In the genomic region with DNA sequence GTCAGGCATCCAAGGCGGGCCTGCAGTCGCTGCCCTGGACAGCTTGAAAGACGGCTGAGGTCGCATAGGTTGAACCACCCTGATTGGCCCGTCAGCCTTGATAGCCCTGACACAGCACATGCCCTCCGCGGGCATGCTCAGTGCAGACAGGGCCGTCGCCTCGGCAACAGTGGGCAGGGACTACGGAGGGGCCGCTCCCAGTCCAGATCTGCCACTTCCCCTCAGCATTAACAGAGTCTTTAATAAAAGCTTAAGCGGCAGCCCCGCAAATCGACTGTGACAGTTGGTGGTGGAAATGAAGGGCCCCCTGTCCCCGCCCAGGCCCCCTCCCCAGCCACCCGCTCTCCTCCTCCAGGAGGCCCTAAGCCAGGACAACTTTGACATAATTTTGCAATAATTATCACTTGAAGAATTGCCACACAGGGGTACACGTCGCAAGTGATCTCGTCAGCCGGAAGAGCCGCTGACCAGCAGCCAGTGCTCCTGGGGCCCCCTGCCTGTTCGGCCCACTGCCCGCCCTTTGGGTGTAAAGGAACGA, we compare ENCODE assay signal across 7 mouse cellular contexts.
DNase-seq lines count a peak whose midpoint lies in the region; ATAC-seq and TF ChIP-seq lines count a peak whose summit lies in the region.

No protein-coding gene starts in this region.

- no peak overlapping the region for H3K4me2 ChIP-seq in CH12.LX (ENCODE audit: insufficient read depth, low read depth, poor library complexity, severe bottlenecking)
- peak overlapping the region; percentile 42 for H3K4me2 ChIP-seq in forebrain, embryonic 11.5 days (ENCODE audit: low read depth, low read length, severe bottlenecking)
- peak overlapping the region; percentile 28; the same call in 1 of the 2 replicates for H3K4me2 ChIP-seq in limb, embryonic 11.5 days (ENCODE audit: low read depth, severe bottlenecking)

- no peaks in the 10 kb centered on the region for H3K4me1 ChIP-seq in CH12.LX (ENCODE audit: control insufficient read depth in 1 of 2, insufficient read depth in 2 of 2)
- H3K4me1 ChIP-seq in forebrain, embryonic 11.5 days (replicated peaks; ENCODE audit: control insufficient read depth, insufficient read depth, low read length), result peaks cover 16% of the 10 kb centered on the region
- H3K4me1 ChIP-seq in hindbrain, embryonic 10.5 days (replicated peaks), result peaks cover 67% of the 10 kb centered on the region
- H3K4me1 ChIP-seq in limb, embryonic 11.5 days (ENCODE audit: control insufficient read depth, insufficient read depth, low read length), result peaks cover 24% of the 10 kb centered on the region
- peaks cover 54% of the 10 kb centered on the region for H3K4me1 ChIP-seq in midbrain, embryonic 10.5 days

- WGBS in forebrain, embryonic 11.5 days, result 7% methylated on average over 25 of the region's 25 CpGs
- WGBS in hindbrain, embryonic 10.5 days, result 8% methylated on average over 25 of the region's 25 CpGs
- WGBS in limb, embryonic 11.5 days, result 9% methylated on average over 25 of the region's 25 CpGs
- WGBS in midbrain, embryonic 10.5 days, result 10% methylated on average over 25 of the region's 25 CpGs

- peak; percentile 94 for ATAC-seq in forebrain, embryonic 11.5 days (replicated peaks; ENCODE audit: low FRiP score)
- ATAC-seq in limb, embryonic 11.5 days (ENCODE audit: insufficient number of reproducible peaks, low FRiP score, low TSS enrichment, low read depth), result peak; percentile 77

- dilution Hi-C loops in CH12.LX (cut with MboI; ENCODE audit: extremely low pct_ligation_motif_present, extremely low pct_unique_long_range_greater_than_20kb, low sequenced_read_pairs), result no loop called here

- no peak overlapping the region for H3K27ac ChIP-seq in CH12.LX (ENCODE audit: insufficient read depth, low read depth)
- H3K27ac ChIP-seq in forebrain, embryonic 11.5 days (ENCODE audit: low read depth, low read length), result peak overlapping the region; percentile 15; the same call in 1 of the 2 replicates
- peak overlapping the region; percentile 83 for H3K27ac ChIP-seq in hindbrain, embryonic 10.5 days
- H3K27ac ChIP-seq in limb, embryonic 11.5 days (replicated peaks; ENCODE audit: low read depth, low read length), result no peak overlapping the region
- H3K27ac ChIP-seq in midbrain, embryonic 10.5 days (replicated peaks), result peak overlapping the region; percentile 79

- DNase-seq in CH12.LX (ENCODE audit: extremely low read depth) (no peak), WW6 (ENCODE audit: low read depth, low spot score) (peak; percentile 29)
- DNase-seq in forebrain, embryonic 11.5 days (ENCODE audit: low spot score), result peak; percentile 89
- DNase-seq in hindbrain, embryonic 10.5 days (ENCODE audit: low spot score), result peak; percentile 93
- peak; percentile 82 for DNase-seq in limb, embryonic 11.5 days (ENCODE audit: low spot score)
- peak; percentile 93 for DNase-seq in midbrain, embryonic 10.5 days (ENCODE audit: low spot score)
- DNase-seq in spleen, postnatal 36 days (ENCODE audit: low spot score in 2 of 2), result peak; percentile 76 to 78

- in situ Hi-C loops in CH12.LX (cut with MboI; ENCODE audit: low pct_ligation_motif_present, low pct_unique_long_range_greater_than_20kb, low sequenced_read_pairs), result no loop called here

- H3K27me3 ChIP-seq in CH12.LX (replicated peaks), result peaks cover 48% of the 10 kb centered on the region
- no peaks in the 10 kb centered on the region for H3K27me3 ChIP-seq in forebrain, embryonic 11.5 days (ENCODE audit: control insufficient read depth, insufficient read depth, low read length)
- H3K27me3 ChIP-seq in hindbrain, embryonic 10.5 days (ENCODE audit: insufficient read depth, poor library complexity, severe bottlenecking), result peaks cover 88% of the 10 kb centered on the region
- H3K27me3 ChIP-seq in limb, embryonic 11.5 days (ENCODE audit: control insufficient read depth, insufficient read depth, low read length), result peaks cover 5% of the 10 kb centered on the region; the same call in 1 of the 2 replicates
- H3K27me3 ChIP-seq in midbrain, embryonic 10.5 days (ENCODE audit: low read depth, poor library complexity, severe bottlenecking), result peaks cover 98% of the 10 kb centered on the region

- no peaks in the 10 kb centered on the region for H3K9me3 ChIP-seq in CH12.LX (replicated peaks; ENCODE audit: low read length)
- no peaks in the 10 kb centered on the region for H3K9me3 ChIP-seq in forebrain, embryonic 11.5 days (ENCODE audit: control insufficient read depth, low read length)
- no peaks in the 10 kb centered on the region for H3K9me3 ChIP-seq in hindbrain, embryonic 10.5 days
- no peaks in the 10 kb centered on the region for H3K9me3 ChIP-seq in limb, embryonic 11.5 days (ENCODE audit: control insufficient read depth, low read length)
- no peaks in the 10 kb centered on the region for H3K9me3 ChIP-seq in midbrain, embryonic 10.5 days (replicated peaks)

- H3K4me3 ChIP-seq in CH12.LX (replicated peaks in 1 of 3; ENCODE audit: low read depth in 2 of 3, low read length in 2 of 3, poor library complexity in 1 of 3), result no peak overlapping the region
- H3K4me3 ChIP-seq in forebrain, embryonic 11.5 days (ENCODE audit: low read depth, low read length), result peak overlapping the region; percentile 6; the same call in 1 of the 2 replicates
- peak overlapping the region; percentile 27 for H3K4me3 ChIP-seq in hindbrain, embryonic 10.5 days
- no peak overlapping the region for H3K4me3 ChIP-seq in limb, embryonic 11.5 days (ENCODE audit: low read depth, low read length)
- H3K4me3 ChIP-seq in midbrain, embryonic 10.5 days, result peak overlapping the region; percentile 42

- H3K9ac ChIP-seq in CH12.LX (ENCODE audit: insufficient read depth, low read depth), result no peak overlapping the region
- peak overlapping the region; percentile 35; the same call in 1 of the 2 replicates for H3K9ac ChIP-seq in forebrain, embryonic 11.5 days (ENCODE audit: low read length)
- no peak overlapping the region for H3K9ac ChIP-seq in limb, embryonic 11.5 days (ENCODE audit: low read length)

- peaks cover 0 to 2% of the 10 kb centered on the region in 2 experiments for H3K36me3 ChIP-seq in CH12.LX (replicated peaks in 1 of 2; ENCODE audit: control insufficient read depth in 1 of 2, insufficient read depth in 1 of 2, low read length in 1 of 2)
- no peaks in the 10 kb centered on the region for H3K36me3 ChIP-seq in forebrain, embryonic 11.5 days (ENCODE audit: control insufficient read depth, insufficient read depth, low read length)
- peaks cover 74% of the 10 kb centered on the region for H3K36me3 ChIP-seq in hindbrain, embryonic 10.5 days
- no peaks in the 10 kb centered on the region for H3K36me3 ChIP-seq in limb, embryonic 11.5 days (ENCODE audit: control insufficient read depth, insufficient read depth, low read length)
- peaks cover 32% of the 10 kb centered on the region for H3K36me3 ChIP-seq in midbrain, embryonic 10.5 days

- TF ChIP-seq CTCF in CH12.LX (conservative IDR thresholded peaks at IDR 0.05 in 1 of 2, IDR thresholded peaks at IDR 0.05 in 1 of 2; ENCODE audit: low read depth in 2 of 2, low read length in 2 of 2), result no peak

- no peak for TF ChIP-seq RAD21 in CH12.LX (IDR thresholded peaks at IDR 0.05; ENCODE audit: low read depth, low read length)

- TF ChIP-seq EP300 in CH12.LX (IDR thresholded peaks at IDR 0.05; ENCODE audit: low read length), result no peak

- H3K79me2 ChIP-seq in CH12.LX (replicated peaks; ENCODE audit: control insufficient read depth, extremely low read depth, insufficient read depth, poor library complexity, severe bottlenecking), result no peaks in the 10 kb centered on the region

- no peak for TF ChIP-seq POLR2A in CH12.LX (IDR thresholded peaks at IDR 0.05; ENCODE audit: low read depth, low read length)

TF ChIP-seq in CH12.LX, 34 proteins besides CTCF, POLR2A, EP300 and RAD21:
- no peak for TF ChIP-seq ETS1 (conservative IDR thresholded peaks at IDR 0.05; ENCODE audit: low read depth, low read length)
- no peak for TF ChIP-seq PAX5 (IDR thresholded peaks at IDR 0.05; ENCODE audit: low read length)
- TF ChIP-seq NRF1 (IDR thresholded peaks at IDR 0.05; ENCODE audit: low read depth, low read length), result peak; percentile 69
- no peak for TF ChIP-seq MXI1 (IDR thresholded peaks at IDR 0.05; ENCODE audit: low read depth, low read length)
- TF ChIP-seq MAFK (IDR thresholded peaks at IDR 0.05; ENCODE audit: insufficient replicate concordance, low read length), result no peak
- no peak for TF ChIP-seq SIN3A (IDR thresholded peaks at IDR 0.05; ENCODE audit: low read length)

Comparison
In these comparisons a context has a peak if more than half of its experiments do, and no peak if none do; other contexts are left out.
1. H3K27ac ChIP-seq: peak in forebrain, embryonic 11.5 days (single experiment), hindbrain, embryonic 10.5 days (single experiment) and midbrain, embryonic 10.5 days (single experiment); none in CH12.LX (single experiment) and limb, embryonic 11.5 days (single experiment).
2. H3K4me3 ChIP-seq: peak in forebrain, embryonic 11.5 days (single experiment), hindbrain, embryonic 10.5 days (single experiment) and midbrain, embryonic 10.5 days (single experiment); none in CH12.LX (0 of 3) and limb, embryonic 11.5 days (single experiment).